Mouse (Mus musculus): ENCODE results near the gene Zzef1.

- TF ChIP-seq CTCF (IDR thresholded peaks at IDR 0.05; ENCODE audit: low read depth), result no peak
- TF ChIP-seq EP300 (IDR thresholded peaks at IDR 0.05; ENCODE audit: low read depth), result no peak
These were observed 50.7 kb downstream of the Zzef1 start for GRCm38 (mm10) chr11:72846685-72847084.
